ENCODE assay signal across 18 mouse cellular contexts in genomic region chr4:145073728-145074127, GRCm38 (mm10).
A peak's percentile ranks its signal among the peaks of the same experiment; 100 is the strongest.
DNase-seq lines count a peak whose midpoint lies in the region; ATAC-seq lines count a peak whose summit lies in the region.
"Had no signal": no experiment of that assay in that cellular context is flagged by ENCODE, and none has a peak within 500 bp of the region (broad histone marks: within the 10 kb centered on the region; RNA-seq: fewer than 3 reads in every experiment).

No protein-coding gene starts in this region.

- WGBS in kidney, embryonic 14.5 days, result 88% methylated on average over 7 of the region's 7 CpGs
- 64% methylated on average over 7 of the region's 7 CpGs for WGBS in embryonic facial prominence, embryonic 10.5 days
- 92% methylated on average over 7 of the region's 7 CpGs for WGBS in heart, embryonic 12.5 days

- no peak overlapping the region for H3K27ac ChIP-seq in kidney, embryonic 14.5 days (ENCODE audit: low read depth, low read length)
- no peak overlapping the region for H3K27ac ChIP-seq in embryonic facial prominence, embryonic 10.5 days (replicated peaks)
- H3K27ac ChIP-seq in heart, embryonic 12.5 days (ENCODE audit: poor library complexity, severe bottlenecking), result no peak overlapping the region
- H3K27ac ChIP-seq: embryonic facial prominence, embryonic 15.5 days; hindbrain, embryonic 13.5 days; limb, embryonic 15.5 days; midbrain, embryonic 15.5 days had no signal

- peaks cover 50% of the 10 kb centered on the region for H3K36me3 ChIP-seq in kidney, embryonic 14.5 days (ENCODE audit: control insufficient read depth, insufficient read depth, low read length)
- H3K36me3 ChIP-seq in embryonic facial prominence, embryonic 10.5 days (replicated peaks), result peaks cover 66% of the 10 kb centered on the region
- H3K36me3 ChIP-seq in heart, embryonic 12.5 days, result peaks cover 84% of the 10 kb centered on the region

- no peaks in the 10 kb centered on the region for H3K4me1 ChIP-seq in kidney, embryonic 14.5 days (ENCODE audit: control insufficient read depth, insufficient read depth, low read length)
- peaks cover 10% of the 10 kb centered on the region for H3K4me1 ChIP-seq in embryonic facial prominence, embryonic 10.5 days
- no peaks in the 10 kb centered on the region for H3K4me1 ChIP-seq in heart, embryonic 12.5 days (replicated peaks)
- H3K4me1 ChIP-seq: embryonic facial prominence, embryonic 15.5 days; hindbrain, embryonic 13.5 days; limb, embryonic 15.5 days; midbrain, embryonic 15.5 days had no signal

- peak; percentile 25 to 48 for DNase-seq in kidney, postnatal 25 days
- DNase-seq in embryonic facial prominence, embryonic 10.5 days (ENCODE audit: low spot score), result peak; percentile 35
- DNase-seq in natural killer cell, adult 2 months (ENCODE audit: low spot score in 2 of 2), result peak; percentile 21 to 22
- no peak for DNase-seq in spleen, postnatal 14 days (ENCODE audit: low spot score in 2 of 2)
- DNase-seq: adrenal gland, adult 2 months; cerebellum, adult 8-10 months; gastrocnemius, postnatal 25 days; heart, postnatal 10 days had no signal

- no peaks in the 10 kb centered on the region for H3K9me3 ChIP-seq in kidney, embryonic 14.5 days (ENCODE audit: control insufficient read depth, low read length)
- H3K9me3 ChIP-seq in embryonic facial prominence, embryonic 10.5 days, result no peaks in the 10 kb centered on the region
- H3K9me3 ChIP-seq in heart, embryonic 12.5 days (replicated peaks), result no peaks in the 10 kb centered on the region
- H3K9me3 ChIP-seq: embryonic facial prominence, embryonic 15.5 days; hindbrain, embryonic 13.5 days; limb, embryonic 15.5 days; megakaryocyte, embryonic 14.5 days; midbrain, embryonic 15.5 days had no signal

- no peak overlapping the region for H3K4me2 ChIP-seq in kidney, embryonic 14.5 days (replicated peaks; ENCODE audit: low read depth, low read length)
- no peak overlapping the region for H3K4me2 ChIP-seq in heart, embryonic 12.5 days
- H3K4me2 ChIP-seq: embryonic facial prominence, embryonic 15.5 days; hindbrain, embryonic 13.5 days; limb, embryonic 15.5 days; midbrain, embryonic 15.5 days had no signal

- ATAC-seq in kidney, embryonic 14.5 days (ENCODE audit: low FRiP score, low TSS enrichment), result no peak
- peak; percentile 94 to 96 for ATAC-seq in hematopoietic stem cell, adult 5-6 weeks (replicated peaks in 1 of 2; ENCODE audit: insufficient read depth in 1 of 2, low FRiP score in 2 of 2, low TSS enrichment in 1 of 2, low read depth in 1 of 2, poor library complexity in 2 of 2, severe bottlenecking in 2 of 2)
- ATAC-seq in heart, embryonic 12.5 days (ENCODE audit: insufficient number of reproducible peaks, low FRiP score), result no peak
- ATAC-seq: forebrain, embryonic 16.5 days; inflammation-experienced regulatory T-cells, adult 6 months; midbrain, embryonic 15.5 days had no signal

- no peak overlapping the region for H3K9ac ChIP-seq in kidney, embryonic 14.5 days (ENCODE audit: low read depth, low read length)
- no peak overlapping the region for H3K9ac ChIP-seq in heart, embryonic 12.5 days
- H3K9ac ChIP-seq: embryonic facial prominence, embryonic 15.5 days; hindbrain, embryonic 13.5 days; limb, embryonic 15.5 days; midbrain, embryonic 15.5 days had no signal

- H3K4me3 ChIP-seq in kidney, embryonic 14.5 days (ENCODE audit: low read length), result no peak overlapping the region
- H3K4me3 ChIP-seq in embryonic facial prominence, embryonic 10.5 days, result no peak overlapping the region
- H3K4me3 ChIP-seq in heart, embryonic 12.5 days, result no peak overlapping the region
- H3K4me3 ChIP-seq: embryonic facial prominence, embryonic 15.5 days; hindbrain, embryonic 13.5 days; limb, embryonic 15.5 days; megakaryocyte, embryonic 14.5 days; midbrain, embryonic 15.5 days had no signal

- H3K27me3 ChIP-seq in kidney, embryonic 14.5 days (ENCODE audit: control insufficient read depth, insufficient read depth, low read length), result no peaks in the 10 kb centered on the region
- H3K27me3 ChIP-seq in embryonic facial prominence, embryonic 10.5 days (replicated peaks; ENCODE audit: low read depth, poor library complexity, severe bottlenecking), result no peaks in the 10 kb centered on the region
- no peaks in the 10 kb centered on the region for H3K27me3 ChIP-seq in heart, embryonic 12.5 days (replicated peaks)
- H3K27me3 ChIP-seq: embryonic facial prominence, embryonic 15.5 days; hindbrain, embryonic 13.5 days; limb, embryonic 15.5 days; megakaryocyte, embryonic 14.5 days; midbrain, embryonic 15.5 days had no signal

Comparison
In these comparisons a context has a peak if more than half of its experiments do, and no peak if none do; other contexts are left out.
1. DNase-seq: peak in kidney, postnatal 25 days (2 of 2), embryonic facial prominence, embryonic 10.5 days (single experiment) and natural killer cell, adult 2 months (2 of 2); none in spleen, postnatal 14 days (0 of 2).
2. ATAC-seq: peak in hematopoietic stem cell, adult 5-6 weeks (2 of 2); none in kidney, embryonic 14.5 days (single experiment) and heart, embryonic 12.5 days (single experiment).